Mouse (Mus musculus) liver, embryonic 11.5 days (tissue): ENCODE results near the gene Il6st. TPM values are rescaled to one million over a fixed set of nuclear protein-coding genes. Genes with fewer than 3 reads are reported as not detected.

ENCODE experiments used
- ATAC-seq: fragments of 200-750 bp; cut with Nextera tagmentation; replicated peaks from 2 replicates; pipeline ENCODE4 v1.8.0; 2017; ENCODE audit warnings: moderate number of reproducible peaks, mild to moderate bottlenecking, moderate TSS enrichment, moderate library complexity; ENCODE audit not compliant: low FRiP score
- DNase-seq: peaks from one replicate; pipeline ENCODE4 v3.0.0-alpha.2; 2017; ENCODE audit warnings: low spot score
- H3K27ac ChIP-seq: fragments of 300-500 bp; sonication (generic); 2 replicates; pipeline ENCODE4 v1.5.1; 2014; ENCODE audit warnings: mild to moderate bottlenecking, low read depth, low read length, control low read depth
- H3K27me3 ChIP-seq: fragments of 300-500 bp; sonication (generic); replicated peaks from 2 replicates; pipeline ENCODE4 v1.6.1; 2014; ENCODE audit warnings: low read length, mixed read lengths; ENCODE audit not compliant: control insufficient read depth, insufficient read depth
- H3K36me3 ChIP-seq: fragments of 300-500 bp; sonication (generic); 2 replicates; pipeline ENCODE4 v1.6.1; 2014; ENCODE audit warnings: mild to moderate bottlenecking, low read length, moderate library complexity, mixed read lengths; ENCODE audit not compliant: control insufficient read depth, insufficient read depth
- H3K4me1 ChIP-seq: fragments of 300-500 bp; sonication (generic); replicated peaks from 2 replicates; pipeline ENCODE4 v1.6.1; 2014; ENCODE audit warnings: low read length, mixed read lengths; ENCODE audit not compliant: control insufficient read depth, insufficient read depth
- H3K4me2 ChIP-seq: fragments of 300-500 bp; sonication (generic); 2 replicates; pipeline ENCODE4 v1.6.1; 2014; ENCODE audit warnings: mild to moderate bottlenecking, control low read depth, moderate library complexity
- H3K4me3 ChIP-seq: fragments of 300-500 bp; sonication (generic); 2 replicates; pipeline ENCODE4 v1.5.1; 2014; ENCODE audit warnings: low read depth, low read length, control low read depth
- H3K9ac ChIP-seq: fragments of 300-500 bp; sonication (generic); 2 replicates; pipeline ENCODE4 v1.6.1; 2014; ENCODE audit warnings: low read depth, low read length, control low read depth
- H3K9me3 ChIP-seq: fragments of 300-500 bp; sonication (generic); 2 replicates; pipeline ENCODE4 v1.6.1; 2016; ENCODE audit warnings: low read length, inconsistent platforms, mixed read lengths; ENCODE audit not compliant: control insufficient read depth
- WGBS: fragments of 180-500 bp; shearing (Covaris S2); extraction: QIAGEN DNeasy Blood & Tissue Kit; methylation state at CpG from one replicate; pipeline ENCODE4 v1.1.7; 2014; 5-methylcytosine and 5-hydroxymethylcytosine counted together
- polyA plus RNA-seq: library from polyadenylated mRNA; unstranded; fragments of >200 nt; fragmentation: Nextera tagmentation; extraction: Ambion mirVana; gene quantifications from 2 replicates; pipeline ENCODE4 v1.2.1, GENCODE M21; 2014

Gene Il6st
- polyA plus RNA-seq, 1 experiment from 2014 or later, result 12.4 TPM

- WGBS, result 92% methylated on average over 13 of the region's 13 CpGs
- no peaks in the 10 kb centered on the region for H3K9me3 ChIP-seq
- H3K9ac ChIP-seq, result no peak overlapping the region
- H3K4me3 ChIP-seq, result no peak overlapping the region
- peaks cover 21% of the 10 kb centered on the region for H3K36me3 ChIP-seq
- H3K4me1 ChIP-seq, result no peaks in the 10 kb centered on the region
- ATAC-seq (no peak), DNase-seq (no peak)
- H3K27ac ChIP-seq, result no peak overlapping the region
- no peak overlapping the region for H3K4me2 ChIP-seq
- no peaks in the 10 kb centered on the region for H3K27me3 ChIP-seq
These were observed 40.0 kb downstream of the Il6st start for GRCm38 (mm10) chr13:112503846-112504245.

- WGBS, result 90% methylated on average over 6 of the region's 6 CpGs
- peaks cover 16% of the 10 kb centered on the region for H3K36me3 ChIP-seq
These were observed 41.6 kb downstream of the Il6st start for GRCm38 (mm10) chr13:112505436-112505835.

GRCm38 (mm10) chr13:112506766-112507165 lies 42.9 kb downstream of the Il6st start:
- Histone ChIP-seq H3K27me3 (no peaks in the 10 kb centered on the region), H3K36me3 (peaks cover 12% of the 10 kb centered on the region), H3K4me2 (no peak overlapping the region), H3K4me3 (no peak overlapping the region), H3K9ac (no peak overlapping the region), H3K4me1 (no peaks in the 10 kb centered on the region), H3K9me3 (no peaks in the 10 kb centered on the region), H3K27ac (no peak overlapping the region)
- no peak for DNase-seq
- WGBS, result 88% methylated on average over 13 of the region's 13 CpGs
- ATAC-seq, result no peak

More at GRCm38 (mm10) chr13:112505436-112505835, 41.6 kb downstream of the Il6st start:
- no peak for DNase-seq
- no peaks in the 10 kb centered on the region for H3K4me1 ChIP-seq
- H3K4me2 ChIP-seq, result no peak overlapping the region
- H3K9ac ChIP-seq, result no peak overlapping the region
- no peak for ATAC-seq
- H3K27ac ChIP-seq, result no peak overlapping the region
- no peak overlapping the region for H3K4me3 ChIP-seq
- no peaks in the 10 kb centered on the region for H3K9me3 ChIP-seq
- no peaks in the 10 kb centered on the region for H3K27me3 ChIP-seq

DNA sequence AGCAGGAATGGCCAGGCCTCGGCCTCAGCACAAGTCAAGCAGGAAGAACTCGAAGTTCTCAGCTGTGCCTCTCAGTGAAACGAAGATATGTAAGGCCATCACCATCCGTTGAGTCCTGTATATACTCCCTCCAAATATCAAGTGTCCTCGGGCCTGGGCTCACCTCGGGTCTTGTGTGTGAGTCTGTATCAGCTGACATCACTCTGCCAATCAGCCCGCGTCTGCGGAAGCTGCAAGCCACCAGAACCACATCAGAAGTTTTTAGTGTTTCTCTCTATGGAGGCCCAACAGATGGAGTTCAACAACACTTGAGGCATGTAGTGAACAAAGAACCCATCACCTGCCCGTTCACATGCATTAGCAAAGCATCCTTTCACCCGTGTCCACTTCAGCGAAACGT lies 43.8 kb downstream of the Il6st start:
- H3K9ac ChIP-seq, result no peak overlapping the region
- H3K4me1 ChIP-seq, result no peaks in the 10 kb centered on the region
- no peak overlapping the region for H3K4me3 ChIP-seq
- H3K9me3 ChIP-seq, result no peaks in the 10 kb centered on the region
- ATAC-seq, result no peak
- DNase-seq, result no peak
- WGBS, result 84% methylated on average over 13 of the region's 13 CpGs
- no peaks in the 10 kb centered on the region for H3K27me3 ChIP-seq
- H3K36me3 ChIP-seq, result peaks cover 12% of the 10 kb centered on the region
- H3K4me2 ChIP-seq, result no peak overlapping the region
- no peak overlapping the region for H3K27ac ChIP-seq

DNA sequence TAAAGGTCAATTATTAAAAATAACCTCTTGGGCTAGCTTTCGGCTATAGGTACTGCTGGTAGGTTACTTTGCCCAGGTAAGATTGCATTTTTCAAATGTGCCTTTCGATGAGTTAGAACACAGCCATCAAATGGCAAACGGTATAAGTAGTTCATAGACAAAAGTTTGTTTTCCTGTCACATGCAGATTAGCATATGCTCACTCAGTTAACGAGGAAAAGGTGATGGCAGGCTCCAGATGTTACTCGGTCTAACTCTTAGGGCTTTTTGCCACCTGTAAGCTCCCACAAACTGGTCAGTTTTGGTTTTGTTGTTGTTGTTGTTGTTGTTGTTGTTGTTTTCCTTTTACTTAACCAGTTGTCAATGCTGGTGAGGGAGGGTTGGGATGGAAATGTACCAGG lies 44.6 kb downstream of the Il6st start:
- ATAC-seq, result no peak
- 87% methylated on average over 5 of the region's 5 CpGs for WGBS
- DNase-seq, result no peak

DNA sequence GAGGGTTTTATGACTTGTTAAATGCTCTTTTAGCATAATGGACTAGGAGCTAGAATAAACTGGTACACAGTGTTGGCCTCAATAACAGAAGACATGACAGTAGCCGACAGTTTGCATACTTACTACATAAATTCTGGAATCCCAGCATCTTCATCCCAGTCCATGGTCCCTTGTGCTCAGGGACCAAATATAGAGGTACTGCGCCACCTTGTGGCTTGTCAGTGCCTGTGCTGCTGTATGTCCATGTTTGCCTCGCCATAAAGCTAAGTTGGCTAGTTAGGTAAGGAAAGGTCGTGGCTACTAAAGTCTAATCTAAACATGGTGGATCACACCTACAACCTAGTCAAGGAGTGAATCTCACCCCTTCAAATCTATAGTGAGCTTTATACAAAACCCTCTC lies 45.6 kb downstream of the Il6st start:
- 28% methylated on average over 4 of the region's 4 CpGs for WGBS
- ATAC-seq, result peak; percentile 64
- H3K36me3 ChIP-seq, result peaks cover 3% of the 10 kb centered on the region

More for the DNA sequence above, 44.6 kb downstream of the Il6st start:
- Histone ChIP-seq H3K27ac (no peak overlapping the region), H3K27me3 (no peaks in the 10 kb centered on the region), H3K4me2 (no peak overlapping the region), H3K4me1 (no peaks in the 10 kb centered on the region), H3K9ac (no peak overlapping the region), H3K9me3 (no peaks in the 10 kb centered on the region), H3K36me3 (peaks cover 12% of the 10 kb centered on the region), H3K4me3 (no peak overlapping the region)

DNA sequence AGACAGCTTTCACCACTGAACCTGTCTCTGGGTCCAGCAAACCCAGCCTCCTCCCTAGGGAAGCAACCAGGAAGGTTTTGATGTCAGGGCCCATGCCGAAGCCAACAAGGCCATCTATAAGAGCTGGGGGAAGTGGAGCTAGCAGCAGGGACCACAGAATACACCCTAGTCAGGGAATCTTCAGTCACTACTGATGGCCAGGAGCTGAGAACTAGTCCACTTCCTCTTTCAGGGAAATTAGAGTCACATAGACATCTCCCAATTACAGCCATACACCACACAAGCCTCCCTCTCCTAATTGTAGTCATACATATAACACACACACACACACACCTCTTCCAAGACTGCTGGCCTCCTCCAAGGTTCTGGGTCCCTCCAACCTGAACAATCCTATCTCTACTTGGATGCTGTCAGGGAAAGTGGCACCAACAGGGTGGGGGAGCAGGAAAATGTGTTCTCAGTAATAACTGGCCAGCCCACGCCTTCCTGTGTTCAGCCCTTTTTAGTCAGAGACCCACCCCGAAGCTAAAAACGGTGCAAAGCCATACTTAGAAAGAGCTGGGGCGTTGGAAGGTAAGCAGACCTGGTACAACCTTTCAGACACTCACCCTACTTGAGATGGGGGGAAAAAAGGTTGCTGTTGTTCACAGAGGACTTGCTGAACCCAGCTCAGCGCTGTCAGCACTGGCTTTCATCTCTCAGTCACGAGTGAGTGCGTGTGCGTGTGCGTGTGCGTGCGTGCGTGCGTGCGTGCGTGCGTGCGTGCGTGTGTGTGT lies 46.8 kb downstream of the Il6st start:
- Histone ChIP-seq H3K36me3 (no peaks in the 10 kb centered on the region), H3K4me1 (no peaks in the 10 kb centered on the region), H3K9me3 (no peaks in the 10 kb centered on the region), H3K9ac (no peak overlapping the region), H3K27me3 (no peaks in the 10 kb centered on the region), H3K27ac (no peak overlapping the region), H3K4me2 (no peak overlapping the region), H3K4me3 (no peak overlapping the region)
- DNase-seq (no peak), ATAC-seq (no peak)
- WGBS, result 88% methylated on average over 19 of the region's 19 CpGs

More for the DNA sequence above, 45.6 kb downstream of the Il6st start:
- Histone ChIP-seq H3K4me2 (no peak overlapping the region), H3K27ac (no peak overlapping the region), H3K4me3 (no peak overlapping the region), H3K9me3 (no peaks in the 10 kb centered on the region), H3K9ac (no peak overlapping the region), H3K27me3 (no peaks in the 10 kb centered on the region), H3K4me1 (no peaks in the 10 kb centered on the region)
- DNase-seq, result no peak

DNA sequence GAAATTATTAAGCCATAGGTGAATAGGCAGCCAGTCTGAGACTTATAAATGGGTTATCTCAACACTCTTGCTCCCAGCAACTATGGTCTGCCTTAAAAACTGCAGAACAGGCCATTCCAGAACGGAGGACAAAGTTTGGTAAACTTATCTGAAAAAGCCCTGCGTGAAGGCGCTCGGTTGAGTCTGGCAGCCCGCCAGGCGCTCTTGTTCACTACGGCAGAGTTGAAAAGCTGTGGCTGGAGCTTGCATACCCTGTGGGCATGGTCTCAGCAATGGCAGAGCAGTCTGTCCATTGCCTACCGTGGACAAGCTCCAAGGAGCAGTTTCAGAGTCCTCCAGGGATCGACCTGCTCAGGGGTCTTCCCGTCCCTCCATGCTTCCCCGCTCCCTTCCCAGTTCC lies 47.4 kb downstream of the Il6st start:
- no peaks in the 10 kb centered on the region for H3K9me3 ChIP-seq
- DNase-seq, result no peak
- H3K36me3 ChIP-seq, result no peaks in the 10 kb centered on the region
- H3K27ac ChIP-seq, result no peak overlapping the region
- ATAC-seq, result no peak
- H3K4me2 ChIP-seq, result no peak overlapping the region
- H3K4me3 ChIP-seq, result no peak overlapping the region
- H3K4me1 ChIP-seq, result no peaks in the 10 kb centered on the region
- 85% methylated on average over 11 of the region's 11 CpGs for WGBS
- no peaks in the 10 kb centered on the region for H3K27me3 ChIP-seq
- H3K9ac ChIP-seq, result no peak overlapping the region

DNA sequence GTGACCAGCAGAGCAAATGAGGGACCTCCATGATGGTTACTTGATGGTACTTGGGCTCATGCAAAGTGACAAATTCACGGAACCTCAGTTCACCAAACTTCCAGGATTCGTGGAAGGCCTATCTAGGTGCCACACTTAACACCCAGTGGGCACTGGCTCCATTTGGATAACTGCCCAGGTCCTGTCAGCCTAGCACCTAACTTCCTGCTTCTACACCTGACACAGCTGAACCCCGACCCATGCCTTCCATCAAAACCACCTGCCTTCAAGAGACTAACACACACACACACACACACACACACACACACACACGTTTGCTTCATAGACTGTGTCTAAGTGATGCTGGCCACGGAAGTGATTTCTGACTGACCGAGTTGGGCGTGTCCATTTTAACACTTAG lies 47.9 kb downstream of the Il6st start:
- no peak overlapping the region for H3K9ac ChIP-seq
- H3K4me2 ChIP-seq, result no peak overlapping the region
- no peak for DNase-seq
- H3K36me3 ChIP-seq, result no peaks in the 10 kb centered on the region
- no peaks in the 10 kb centered on the region for H3K9me3 ChIP-seq
- ATAC-seq, result no peak
- H3K27me3 ChIP-seq, result no peaks in the 10 kb centered on the region
- H3K27ac ChIP-seq, result no peak overlapping the region
- 79% methylated on average over 7 of the region's 7 CpGs for WGBS
- no peak overlapping the region for H3K4me3 ChIP-seq
- H3K4me1 ChIP-seq, result no peaks in the 10 kb centered on the region
